Mouse (Mus musculus): Measurements from ENCODE around the gene Tspan12. TPM values are rescaled to one million over a fixed set of nuclear protein-coding genes. Genes with fewer than 3 reads are reported as not detected.

The Tspan12 gene
- total and polyA plus RNA-seq, 3 experiments, result not detected

GRCm38 (mm10) chr6:21848808-21849207 lies 3.5 kb downstream of the Tspan12 start:
- no peak overlapping the region for H3K4me3 ChIP-seq (ENCODE audit: control insufficient read depth in 1 of 2, insufficient read depth in 1 of 2, low read depth in 2 of 2, low read length in 2 of 2)
- H3K79me2 ChIP-seq (ENCODE audit: control insufficient read depth, insufficient read depth, low read length, poor library complexity), result no peaks in the 10 kb centered on the region
- H3K27ac ChIP-seq (ENCODE audit: control insufficient read depth, low read depth, low read length), result no peak overlapping the region
- H3K4me1 ChIP-seq (ENCODE audit: control insufficient read depth in 1 of 2, insufficient read depth in 2 of 2, low read length in 2 of 2), result no peaks in the 10 kb centered on the region
- H3K27me3 ChIP-seq (ENCODE audit: control insufficient read depth in 1 of 2, insufficient read depth in 2 of 2, low read length in 2 of 2), result no peaks in the 10 kb centered on the region
- no peaks in the 10 kb centered on the region for H3K36me3 ChIP-seq (ENCODE audit: control insufficient read depth in 1 of 2, insufficient read depth in 2 of 2, low read length in 2 of 2)
- H3K9me3 ChIP-seq (replicated peaks; ENCODE audit: insufficient read depth, low read length), result no peaks in the 10 kb centered on the region
- TF ChIP-seq HCFC1 (IDR thresholded peaks at IDR 0.05; ENCODE audit: low read depth, low read length), result no peak
- no peak for TF ChIP-seq GABPA (IDR thresholded peaks at IDR 0.05; ENCODE audit: low read depth, low read length)
- TF ChIP-seq POLR2A (IDR thresholded peaks at IDR 0.05; ENCODE audit: control insufficient read depth in 1 of 2, insufficient read depth in 1 of 2, low read depth in 1 of 2, low read length in 2 of 2, poor library complexity in 1 of 2), result no peak
- no peak for TF ChIP-seq JUND (IDR thresholded peaks at IDR 0.05; ENCODE audit: low read depth, low read length)
- no peak for TF ChIP-seq ELF1 (IDR thresholded peaks at IDR 0.05; ENCODE audit: low read depth, low read length)
- TF ChIP-seq TCF12 (IDR thresholded peaks at IDR 0.05; ENCODE audit: low read depth, low read length), result no peak
- no peak for TF ChIP-seq ZMIZ1 (IDR thresholded peaks at IDR 0.05; ENCODE audit: low read depth, low read length)
- no peak for TF ChIP-seq SMC3 (IDR thresholded peaks at IDR 0.05; ENCODE audit: low read depth, low read length)
- TF ChIP-seq SIN3A (IDR thresholded peaks at IDR 0.05; ENCODE audit: low read length), result no peak
- no peak for TF ChIP-seq MAX (IDR thresholded peaks at IDR 0.05; ENCODE audit: low read length)
- TF ChIP-seq RCOR1 (IDR thresholded peaks at IDR 0.05; ENCODE audit: low read depth, low read length), result no peak
- DNase-seq (ENCODE audit: low read depth, low spot score), result no peak
- H3K9ac ChIP-seq (ENCODE audit: control insufficient read depth, low read depth, low read length, poor library complexity, severe bottlenecking), result no peak overlapping the region

- Histone ChIP-seq H3K4me3 (ENCODE audit: control insufficient read depth in 1 of 2, insufficient read depth in 1 of 2, low read depth in 2 of 2, low read length in 2 of 2) (no peak overlapping the region), H3K36me3 (ENCODE audit: control insufficient read depth in 1 of 2, insufficient read depth in 2 of 2, low read length in 2 of 2) (no peaks in the 10 kb centered on the region), H3K79me2 (ENCODE audit: control insufficient read depth, insufficient read depth, low read length, poor library complexity) (no peaks in the 10 kb centered on the region), H3K27ac (ENCODE audit: control insufficient read depth, low read depth, low read length) (no peak overlapping the region), H3K9ac (ENCODE audit: control insufficient read depth, low read depth, low read length, poor library complexity, severe bottlenecking) (no peak overlapping the region), H3K27me3 (ENCODE audit: control insufficient read depth in 1 of 2, insufficient read depth in 2 of 2, low read length in 2 of 2) (no peaks in the 10 kb centered on the region), H3K9me3 (replicated peaks; ENCODE audit: insufficient read depth, low read length) (no peaks in the 10 kb centered on the region), H3K4me1 (ENCODE audit: control insufficient read depth in 1 of 2, insufficient read depth in 2 of 2, low read length in 2 of 2) (no peaks in the 10 kb centered on the region)
- TF ChIP-seq ZC3H11A (IDR thresholded peaks at IDR 0.05; ENCODE audit: low read depth, low read length), result no peak
- TF ChIP-seq SIN3A (IDR thresholded peaks at IDR 0.05; ENCODE audit: low read length), result no peak
- no peak for TF ChIP-seq NRF1 (IDR thresholded peaks at IDR 0.05; ENCODE audit: insufficient read depth, low read depth, low read length, poor library complexity, severe bottlenecking)
- TF ChIP-seq ZKSCAN1 (IDR thresholded peaks at IDR 0.05; ENCODE audit: low read depth, low read length), result no peak
- no peak for TF ChIP-seq MAZ (IDR thresholded peaks at IDR 0.05; ENCODE audit: low read depth, low read length)
- TF ChIP-seq USF2 (IDR thresholded peaks at IDR 0.05; ENCODE audit: borderline replicate concordance in 1 of 2, insufficient read depth in 1 of 2, low read depth in 1 of 2, low read length in 2 of 2), result no peak
- no peak for TF ChIP-seq BHLHE40 (IDR thresholded peaks at IDR 0.05; ENCODE audit: borderline replicate concordance, low read depth, low read length)
- TF ChIP-seq GATA1 (IDR thresholded peaks at IDR 0.05; ENCODE audit: low read depth, low read length), result no peak
- DNase-seq (ENCODE audit: low read depth, low spot score), result no peak
Measured at GRCm38 (mm10) chr6:21839976-21840775, 12.1 kb downstream of the Tspan12 start.
